Comparison of ENCODE assay signal across 13 mouse cellular contexts in the genomic region with DNA sequence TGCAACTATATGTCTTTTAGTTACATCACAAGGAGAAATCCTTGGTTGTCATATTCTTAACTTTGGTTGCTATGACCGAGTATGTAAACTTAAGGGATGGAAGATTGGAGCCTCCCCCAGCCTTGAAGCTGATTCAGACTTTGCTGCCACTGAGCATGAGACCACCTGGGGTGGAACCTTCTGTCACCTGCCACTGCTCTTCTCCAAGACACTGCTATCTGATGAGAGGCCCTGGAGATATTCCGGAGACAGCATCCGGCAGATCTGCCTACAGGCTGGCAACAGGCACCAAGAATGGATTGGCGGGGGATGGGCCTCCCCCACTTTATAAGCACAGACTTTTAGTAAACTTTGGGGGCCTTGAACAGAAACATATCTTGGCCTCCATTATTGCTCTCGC. TPM values are rescaled to one million over a fixed set of nuclear protein-coding genes. Genes with fewer than 3 reads are reported as not detected.
"Had no signal": no experiment of that assay in that cellular context is flagged by ENCODE, and none has a peak within 500 bp of the region (broad histone marks: within the 10 kb centered on the region; RNA-seq: fewer than 3 reads in every experiment).

No protein-coding gene starts in this region.

- H3K4me1 ChIP-seq: kidney, embryonic 15.5 days; liver, embryonic 15.5 days; midbrain, embryonic 13.5 days had no signal

- H3K4me2 ChIP-seq: kidney, embryonic 15.5 days; liver, embryonic 11.5 days; liver, embryonic 15.5 days; midbrain, embryonic 13.5 days had no signal

- H3K36me3 ChIP-seq: kidney, embryonic 15.5 days; liver, embryonic 15.5 days had no signal

- H3K27me3 ChIP-seq: kidney, embryonic 15.5 days; liver, embryonic 15.5 days; midbrain, embryonic 13.5 days had no signal

- H3K4me3 ChIP-seq: kidney, embryonic 15.5 days; left cerebral cortex, adult 2 months; limb, embryonic 10.5 days; liver, embryonic 15.5 days; midbrain, embryonic 13.5 days had no signal

- ATAC-seq: lung, postnatal 0 days; midbrain, embryonic 13.5 days had no signal

- H3K9ac ChIP-seq: kidney, embryonic 15.5 days; liver, embryonic 15.5 days; midbrain, embryonic 13.5 days had no signal

- DNase-seq: kidney, postnatal 25 days; lung, adult 2 months; lung, postnatal 36 days; thymus, adult 18-20 months; thymus, postnatal 36 days had no signal

- H3K27ac ChIP-seq: kidney, embryonic 15.5 days; left cerebral cortex, adult 2 months; limb, embryonic 10.5 days; liver, embryonic 15.5 days; midbrain, embryonic 13.5 days; stomach, postnatal 0 days had no signal

- H3K9me3 ChIP-seq: kidney, embryonic 15.5 days; limb, embryonic 10.5 days; liver, embryonic 15.5 days; midbrain, embryonic 13.5 days had no signal

RNA-seq across cellular contexts. Expression of a gene that starts 52.8 kb away (rescaled TPM):
- polyA plus RNA-seq: liver, embryonic 11.5 days; liver, embryonic 15.5 days had no signal
